In genomic region chr8:121674524-121674923, GRCm38 (mm10) we compare ENCODE assay signal across 13 mouse cellular contexts. TPM values are rescaled to one million over a fixed set of nuclear protein-coding genes. Genes with fewer than 3 reads are reported as not detected.
DNase-seq lines count a peak whose midpoint lies in the region; ATAC-seq and TF ChIP-seq lines count a peak whose summit lies in the region.
"Had no signal": no experiment of that assay in that cellular context is flagged by ENCODE, and none has a peak within 500 bp of the region (broad histone marks: within the 10 kb centered on the region; RNA-seq: fewer than 3 reads in every experiment).

No protein-coding gene starts in this region.

- no peak for TF ChIP-seq EP300 in liver, embryonic 14.5 days (IDR thresholded peaks at IDR 0.05; ENCODE audit: low read depth)

- no peak overlapping the region for H3K4me2 ChIP-seq in liver, embryonic 14.5 days (ENCODE audit: low read depth)
- no peak overlapping the region for H3K4me2 ChIP-seq in liver, embryonic 11.5 days

- TF ChIP-seq CTCF in gastrocnemius, adult 2 months (IDR thresholded peaks at IDR 0.05), result peak; percentile 59
- TF ChIP-seq CTCF in liver, embryonic 14.5 days (IDR thresholded peaks at IDR 0.05; ENCODE audit: low read depth), result peak; percentile 44
- TF ChIP-seq CTCF in E14TG2a.4 (conservative IDR thresholded peaks at IDR 0.05; ENCODE audit: low read length), result peak; percentile 79

- whole genome bisulfite sequencing in liver, embryonic 14.5 days (ENCODE audit: insufficient replicate concordance), result 45% methylated on average over 5 of the region's 5 CpGs
- WGBS in liver, embryonic 11.5 days, result 47% methylated on average over 5 of the region's 5 CpGs

- no peaks in the 10 kb centered on the region for H3K4me1 ChIP-seq in liver, embryonic 14.5 days (replicated peaks; ENCODE audit: control insufficient read depth in 2 of 2, insufficient read depth in 2 of 2, low read length in 1 of 2)
- H3K4me1 ChIP-seq in liver, embryonic 11.5 days (replicated peaks; ENCODE audit: control insufficient read depth, insufficient read depth, low read length), result no peaks in the 10 kb centered on the region
- H3K4me1 ChIP-seq in E14TG2a.4 (replicated peaks; ENCODE audit: low read depth, low read length), result peaks cover 39% of the 10 kb centered on the region

- no peaks in the 10 kb centered on the region for H3K9me3 ChIP-seq in liver, embryonic 14.5 days (ENCODE audit: control insufficient read depth, low read length)
- no peaks in the 10 kb centered on the region for H3K9me3 ChIP-seq in liver, embryonic 11.5 days (ENCODE audit: control insufficient read depth, low read length)
- no peaks in the 10 kb centered on the region for H3K9me3 ChIP-seq in E14TG2a.4 (ENCODE audit: low read length)

- no peak overlapping the region for H3K9ac ChIP-seq in liver, embryonic 14.5 days (replicated peaks)
- no peak overlapping the region for H3K9ac ChIP-seq in liver, embryonic 11.5 days (ENCODE audit: low read depth, low read length)

- H3K4me3 ChIP-seq in gastrocnemius, adult 2 months, result no peak overlapping the region
- no peak overlapping the region for H3K4me3 ChIP-seq in liver, embryonic 14.5 days (ENCODE audit: insufficient read depth in 1 of 2, low read depth in 2 of 2, low read length in 2 of 2)
- H3K4me3 ChIP-seq in liver, embryonic 11.5 days (ENCODE audit: low read depth, low read length), result no peak overlapping the region
- H3K4me3 ChIP-seq in E14TG2a.4 (replicated peaks; ENCODE audit: low read length), result no peak overlapping the region

- ATAC-seq in liver, embryonic 14.5 days (ENCODE audit: insufficient read depth), result no peak
- ATAC-seq in liver, embryonic 11.5 days (replicated peaks; ENCODE audit: low FRiP score), result no peak
- ATAC-seq: activated CD4-positive, CD25-positive, alpha-beta regulatory T cell, adult 4 months had no signal

- no peaks in the 10 kb centered on the region for H3K27me3 ChIP-seq in liver, embryonic 14.5 days (ENCODE audit: control insufficient read depth, insufficient read depth, low read length)
- 0 out of 2 replicates have a peak, but pooled peaks cover 3% of the 10 kb centered on the region for H3K27me3 ChIP-seq in liver, embryonic 11.5 days (replicated peaks; ENCODE audit: control insufficient read depth, insufficient read depth, low read length)
- H3K27me3 ChIP-seq in E14TG2a.4 (ENCODE audit: insufficient read depth, low read length), result peaks cover 17% of the 10 kb centered on the region

- H3K36me3 ChIP-seq in liver, embryonic 14.5 days (replicated peaks; ENCODE audit: control insufficient read depth, insufficient read depth, low read depth), result no peaks in the 10 kb centered on the region
- no peaks in the 10 kb centered on the region for H3K36me3 ChIP-seq in liver, embryonic 11.5 days (ENCODE audit: control insufficient read depth, insufficient read depth, low read length)
- H3K36me3 ChIP-seq in E14TG2a.4 (ENCODE audit: insufficient read depth, low read length), result no peaks in the 10 kb centered on the region

- H3K27ac ChIP-seq in gastrocnemius, adult 2 months, result no peak overlapping the region
- H3K27ac ChIP-seq in liver, embryonic 14.5 days, result no peak overlapping the region
- H3K27ac ChIP-seq in liver, embryonic 11.5 days (ENCODE audit: low read depth, low read length), result no peak overlapping the region

- DNase-seq in gastrocnemius, adult 2 months, result no peak
- no peak for DNase-seq in gastrocnemius, postnatal 10 days
- DNase-seq in liver, embryonic 14.5 days (ENCODE audit: low read depth in 3 of 3, low spot score in 3 of 3), result no peak
- DNase-seq in liver, embryonic 11.5 days (ENCODE audit: low spot score), result no peak
- peak; percentile 41 for DNase-seq in kidney, postnatal 14 days
- no peak for DNase-seq in frontal cortex, postnatal 36 days (ENCODE audit: low spot score in 2 of 2)
- DNase-seq in frontal cortex, postnatal 10 days (ENCODE audit: low spot score in 2 of 2), result no peak
- DNase-seq: gastrocnemius, postnatal 14 days; heart, postnatal 14 days; thymus, postnatal 14 days had no signal

- intact Hi-C loops in gastrocnemius, adult 2 months (cut with DNase I), result no loop called here

RNA-seq across cellular contexts. Expression of gene Zcchc14, which starts 21.8 kb away (rescaled TPM):
- total RNA-seq in gastrocnemius, adult 2 months (2021), result 10 to 100 TPM; 18.8 to 22.3 TPM
- 10 to 100 TPM; 25.0 to 33.1 TPM for total RNA-seq in gastrocnemius, postnatal 10 days (2021)
- polyA plus RNA-seq in liver, embryonic 14.5 days (2012; rRNA removed), result 1.6 and 1.7 TPM in 2 replicates
- polyA plus RNA-seq in liver, embryonic 14.5 days (2014; fragmentation: Nextera tagmentation; extraction: Ambion mirVana), result 1.3 and 1.5 TPM in 2 replicates
- polyA plus RNA-seq in liver, embryonic 11.5 days (2014; fragmentation: Nextera tagmentation; extraction: Ambion mirVana), result 6.2 and 7.3 TPM in 2 replicates

RNA-seq across cellular contexts. Expression of gene Jph3, which starts 54.9 kb away (rescaled TPM):
- not detected for total RNA-seq in gastrocnemius, adult 2 months (2021)
- total RNA-seq in gastrocnemius, postnatal 10 days (2021), result under 1 TPM; 0.14 to 0.16 TPM
- polyA plus RNA-seq in liver, embryonic 14.5 days (2012; rRNA removed), result 0.08 TPM in 1 of 2 replicates, not detected in the other
- polyA plus RNA-seq in liver, embryonic 14.5 days (2014; fragmentation: Nextera tagmentation; extraction: Ambion mirVana), result 0.08 TPM in 1 of 2 replicates, not detected in the other
- 0.49 and 0.64 TPM in 2 replicates for polyA plus RNA-seq in liver, embryonic 11.5 days (2014; fragmentation: Nextera tagmentation; extraction: Ambion mirVana)
- total RNA-seq: common myeloid progenitor, adult 5-6 weeks; heart, postnatal 14 days had no signal
